Mouse (Mus musculus) liver, adult 2 months (tissue): ENCODE measurements around the gene Dapk1.

Source experiments
- CTCF ChIP-seq: fragments of 200-500 bp; IDR thresholded peaks from 2 replicates; pipeline ENCODE4 v1.5.1; 2011; ENCODE audit warnings: low read depth, low read length, control low read depth
- POLR2A ChIP-seq: fragments of 200-500 bp; IDR thresholded peaks from 2 replicates; pipeline ENCODE4 v1.6.1; 2011; ENCODE audit warnings: low read length, control low read depth; ENCODE audit not compliant: insufficient read depth; ENCODE audit errors: extremely low read depth

GRCm38 (mm10) chr13:60789466-60789865 is 187.7 kb downstream of the Dapk1 start:
- TF ChIP-seq CTCF (no peak), POLR2A (no peak)
